Mouse (Mus musculus) heart, embryonic 11.5 days (tissue): ENCODE data around the gene Kcnn3. TPM values are rescaled to one million over a fixed set of nuclear protein-coding genes. Genes with fewer than 3 reads are reported as not detected.

Source experiments
- ATAC-seq: fragments of 200-750 bp; cut with Nextera tagmentation; replicated peaks from 2 replicates; pipeline ENCODE4 v1.8.0; 2017; ENCODE audit warnings: moderate library complexity; ENCODE audit not compliant: insufficient number of reproducible peaks, low FRiP score, low TSS enrichment
- H3K27ac ChIP-seq: fragments of 300-500 bp; sonication (generic); 2 replicates; pipeline ENCODE4 v1.5.1; 2014; ENCODE audit warnings: mild to moderate bottlenecking, low read depth, low read length
- H3K27me3 ChIP-seq: fragments of 300-500 bp; sonication (generic); 2 replicates; pipeline ENCODE4 v1.6.1; 2014; ENCODE audit warnings: mild to moderate bottlenecking, low read length, mixed read lengths; ENCODE audit not compliant: control insufficient read depth, insufficient read depth
- H3K36me3 ChIP-seq: fragments of 300-500 bp; sonication (generic); 2 replicates; pipeline ENCODE4 v1.6.1; 2014; ENCODE audit warnings: mild to moderate bottlenecking, low read length, moderate library complexity, mixed read lengths; ENCODE audit not compliant: control insufficient read depth, insufficient read depth
- H3K4me1 ChIP-seq: fragments of 300-500 bp; sonication (generic); 2 replicates; pipeline ENCODE4 v1.6.1; 2014; ENCODE audit warnings: low read length; ENCODE audit not compliant: control insufficient read depth, insufficient read depth
- H3K4me2 ChIP-seq: fragments of 300-500 bp; sonication (generic); 2 replicates; pipeline ENCODE4 v1.6.1; 2014; ENCODE audit warnings: mild to moderate bottlenecking, moderate library complexity
- H3K4me3 ChIP-seq: fragments of 300-500 bp; sonication (generic); 2 replicates; pipeline ENCODE4 v1.5.1; 2014; ENCODE audit warnings: low read depth, low read length
- H3K9ac ChIP-seq: fragments of 300-500 bp; sonication (generic); 2 replicates; pipeline ENCODE4 v1.6.1; 2014; ENCODE audit warnings: mild to moderate bottlenecking, low read depth, low read length, moderate library complexity
- H3K9me3 ChIP-seq: fragments of 300-500 bp; sonication (generic); replicated peaks from 2 replicates; pipeline ENCODE4 v1.6.1; 2016; ENCODE audit warnings: low read length; ENCODE audit not compliant: control insufficient read depth
- WGBS: fragments of 180-500 bp; shearing (Covaris S2); extraction: QIAGEN DNeasy Blood & Tissue Kit; methylation state at CpG from one replicate; pipeline ENCODE4 v1.1.7; 2014; ENCODE audit not compliant: insufficient replicate concordance; 5-methylcytosine and 5-hydroxymethylcytosine counted together
- polyA plus RNA-seq: library from polyadenylated mRNA; unstranded; fragments of >200 nt; fragmentation: Nextera tagmentation; extraction: Ambion mirVana; gene quantifications from 2 replicates; pipeline ENCODE4 v1.2.1, GENCODE M21; 2014

Gene Kcnn3
- polyA plus RNA-seq, 1 experiment from 2014 or later = 0.99 TPM

DNA sequence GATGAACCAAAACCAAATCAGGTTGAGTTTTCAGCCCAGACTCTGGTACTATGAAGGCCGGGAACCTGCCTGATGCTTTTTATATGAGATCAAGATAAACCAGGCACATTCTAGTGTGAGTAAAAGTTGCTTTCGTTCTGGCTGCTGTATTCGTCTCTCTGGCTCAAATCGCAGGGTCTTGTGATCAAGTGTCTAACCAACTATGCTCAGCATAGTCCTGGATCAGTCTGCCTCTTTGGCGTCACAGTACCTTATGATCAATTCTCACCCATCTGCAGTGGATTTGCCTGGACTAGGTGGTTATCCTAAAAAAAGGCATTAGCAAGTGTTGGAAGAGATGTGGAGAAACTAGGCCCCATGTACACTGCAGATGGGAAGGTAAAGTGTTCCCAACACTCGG is 184.1 kb downstream of the Kcnn3 start:
- ATAC-seq = no peak
- no peaks in the 10 kb centered on the region for H3K9me3 ChIP-seq
- H3K9ac ChIP-seq = no peak overlapping the region
- no peaks in the 10 kb centered on the region for H3K27me3 ChIP-seq
- WGBS = 71% methylated on average over 6 of the region's 6 CpGs
- H3K4me2 ChIP-seq = no peak overlapping the region
- no peak overlapping the region for H3K27ac ChIP-seq
- H3K36me3 ChIP-seq = no peaks in the 10 kb centered on the region
- H3K4me1 ChIP-seq = no peaks in the 10 kb centered on the region
- no peak overlapping the region for H3K4me3 ChIP-seq

GRCm38 (mm10) chr3:89714359-89715206 is 194.6 kb downstream of the Kcnn3 start, which contains the start of gene Adar:
Adar (plus strand) TSS chr3:89715022.
- Histone ChIP-seq H3K27ac (peak within 1 kb of the TSS; percentile 71; the same call in 1 of the 2 replicates), H3K9me3 (no peaks in the 10 kb centered on the region), H3K4me3 (peak within 1 kb of the TSS; percentile 97), H3K27me3 (no peaks in the 10 kb centered on the region), H3K36me3 (no peaks in the 10 kb centered on the region), H3K4me1 (peaks cover 11% of the 10 kb centered on the region), H3K9ac (peak within 1 kb of the TSS; percentile 87), H3K4me2 (peak within 1 kb of the TSS; percentile 97)
- 6% methylated on average over 28 of the region's 28 CpGs for WGBS
- ATAC-seq = peak; percentile 60; the same call in 1 of the 2 replicates

- Histone ChIP-seq H3K9me3 (no peaks in the 10 kb centered on the region), H3K36me3 (no peaks in the 10 kb centered on the region), H3K4me3 (peak overlapping the region; percentile 97), H3K27me3 (no peaks in the 10 kb centered on the region), H3K9ac (peak overlapping the region; percentile 87), H3K4me2 (peak overlapping the region; percentile 97), H3K4me1 (peaks cover 11% of the 10 kb centered on the region), H3K27ac (peak overlapping the region; percentile 71; the same call in 1 of the 2 replicates)
- peak; percentile 47 for ATAC-seq
- WGBS = 2% methylated on average over 59 of the region's 59 CpGs
Observed at GRCm38 (mm10) chr3:89715207-89715966, 195.4 kb downstream of the Kcnn3 start.

- peak overlapping the region; percentile 71; the same call in 1 of the 2 replicates for H3K27ac ChIP-seq
- peak overlapping the region; percentile 97 for H3K4me2 ChIP-seq
- no peaks in the 10 kb centered on the region for H3K36me3 ChIP-seq
- no peaks in the 10 kb centered on the region for H3K27me3 ChIP-seq
- H3K9ac ChIP-seq = peak overlapping the region; percentile 87
- H3K4me1 ChIP-seq = peaks cover 11% of the 10 kb centered on the region
- peak overlapping the region; percentile 97 for H3K4me3 ChIP-seq
- no peak for ATAC-seq
- WGBS = 24% methylated on average over 6 of the region's 6 CpGs
- H3K9me3 ChIP-seq = no peaks in the 10 kb centered on the region
Observed at GRCm38 (mm10) chr3:89715967-89716256, 195.9 kb downstream of the Kcnn3 start.

DNA sequence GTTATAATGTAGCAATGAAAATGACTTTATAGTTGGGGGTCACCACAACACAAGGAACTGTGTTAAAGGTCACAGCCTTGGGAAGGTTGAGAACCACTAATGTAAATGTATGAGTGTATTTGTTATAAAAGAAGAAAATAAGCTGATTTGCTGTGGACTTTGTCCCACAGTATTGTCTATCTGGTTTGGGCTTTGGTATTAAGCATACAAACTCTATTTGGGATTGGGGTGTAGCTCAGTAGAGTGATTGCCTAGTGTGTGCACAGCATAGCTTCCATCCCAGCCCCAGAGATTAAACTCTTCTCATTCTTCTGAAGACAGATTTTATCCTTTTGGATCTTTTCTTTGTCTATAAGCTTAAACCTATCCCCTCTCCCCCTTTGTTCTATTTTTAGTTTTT is 202.1 kb downstream of the Kcnn3 start:
- Histone ChIP-seq H3K4me2 (no peak overlapping the region), H3K4me3 (no peak overlapping the region), H3K9me3 (no peaks in the 10 kb centered on the region), H3K27me3 (no peaks in the 10 kb centered on the region), H3K36me3 (no peaks in the 10 kb centered on the region), H3K4me1 (peaks cover 7% of the 10 kb centered on the region), H3K9ac (no peak overlapping the region), H3K27ac (no peak overlapping the region)
- ATAC-seq = no peak

GRCm38 (mm10) chr3:89723400-89724084 is 203.6 kb downstream of the Kcnn3 start:
- 74% methylated on average over 7 of the region's 7 CpGs for WGBS
- Histone ChIP-seq H3K36me3 (no peaks in the 10 kb centered on the region), H3K9ac (no peak overlapping the region), H3K27ac (no peak overlapping the region), H3K9me3 (no peaks in the 10 kb centered on the region), H3K4me2 (no peak overlapping the region), H3K4me1 (peaks cover 4% of the 10 kb centered on the region), H3K4me3 (no peak overlapping the region), H3K27me3 (no peaks in the 10 kb centered on the region)
- no peak for ATAC-seq

Other genes starting within 250 kb of the Kcnn3 start
- gene Slc50a1, start 249.6 kb upstream of the Kcnn3 start, polyA plus RNA-seq = 37.5 and 40.9 TPM in 2 replicates
- 29.9 and 33.0 TPM in 2 replicates for gene Efna1, start 239.0 kb upstream of the Kcnn3 start, polyA plus RNA-seq
- 1.9 TPM in 2 replicates for gene Efna3, start 197.2 kb upstream of the Kcnn3 start, polyA plus RNA-seq
- gene Efna4, start 182.1 kb upstream of the Kcnn3 start, polyA plus RNA-seq = 9.3 and 10.2 TPM in 2 replicates
- gene Adam15, start 170.2 kb upstream of the Kcnn3 start, polyA plus RNA-seq = 23.3 and 25.9 TPM in 2 replicates
- 0.07 TPM in 1 of 2 replicates, not detected in the other for gene Dcst2, start 158.2 kb upstream of the Kcnn3 start, polyA plus RNA-seq
- 0.17 and 0.21 TPM in 2 replicates for gene Dcst1, start 154.9 kb upstream of the Kcnn3 start, polyA plus RNA-seq
- gene Zbtb7b, start 125.4 kb upstream of the Kcnn3 start, polyA plus RNA-seq = 1.2 and 2.2 TPM in 2 replicates
- not detected in 2 replicates for gene Lenep, start 117.4 kb upstream of the Kcnn3 start, polyA plus RNA-seq
- gene Flad1, start 108.3 kb upstream of the Kcnn3 start, polyA plus RNA-seq = 33.7 and 34.2 TPM in 2 replicates
- gene Cks1b, start 101.8 kb upstream of the Kcnn3 start, polyA plus RNA-seq = 399 and 411 TPM in 2 replicates
- 42.3 and 51.5 TPM in 2 replicates for gene Shc1, start 101.7 kb upstream of the Kcnn3 start, polyA plus RNA-seq
- gene Pygo2, start 90.0 kb upstream of the Kcnn3 start, polyA plus RNA-seq = 31.1 and 33.7 TPM in 2 replicates
- gene Pbxip1, start 83.5 kb upstream of the Kcnn3 start, polyA plus RNA-seq = 28.6 and 35.9 TPM in 2 replicates
- 50.4 and 57.2 TPM in 2 replicates for gene Pmvk, start 65.6 kb upstream of the Kcnn3 start, polyA plus RNA-seq
- 6.6 and 10.9 TPM in 2 replicates for gene Adar, start 194.9 kb downstream of the Kcnn3 start, polyA plus RNA-seq
- 0.24 and 0.27 TPM in 2 replicates for gene Chrnb2, start 244.5 kb downstream of the Kcnn3 start, polyA plus RNA-seq